Mouse (Mus musculus) spleen, postnatal 4 days (tissue): ENCODE data around the gene Prkar2b.
A peak's percentile ranks its signal among the peaks of the same experiment; 100 is the strongest.

Experiments
- DNase-seq, 2 experiments: peaks; one replicate each; pipeline ENCODE4 v3.0.0; 2022; ENCODE audit warnings: low spot score in 2 of 2

Gene Prkar2b

DNA sequence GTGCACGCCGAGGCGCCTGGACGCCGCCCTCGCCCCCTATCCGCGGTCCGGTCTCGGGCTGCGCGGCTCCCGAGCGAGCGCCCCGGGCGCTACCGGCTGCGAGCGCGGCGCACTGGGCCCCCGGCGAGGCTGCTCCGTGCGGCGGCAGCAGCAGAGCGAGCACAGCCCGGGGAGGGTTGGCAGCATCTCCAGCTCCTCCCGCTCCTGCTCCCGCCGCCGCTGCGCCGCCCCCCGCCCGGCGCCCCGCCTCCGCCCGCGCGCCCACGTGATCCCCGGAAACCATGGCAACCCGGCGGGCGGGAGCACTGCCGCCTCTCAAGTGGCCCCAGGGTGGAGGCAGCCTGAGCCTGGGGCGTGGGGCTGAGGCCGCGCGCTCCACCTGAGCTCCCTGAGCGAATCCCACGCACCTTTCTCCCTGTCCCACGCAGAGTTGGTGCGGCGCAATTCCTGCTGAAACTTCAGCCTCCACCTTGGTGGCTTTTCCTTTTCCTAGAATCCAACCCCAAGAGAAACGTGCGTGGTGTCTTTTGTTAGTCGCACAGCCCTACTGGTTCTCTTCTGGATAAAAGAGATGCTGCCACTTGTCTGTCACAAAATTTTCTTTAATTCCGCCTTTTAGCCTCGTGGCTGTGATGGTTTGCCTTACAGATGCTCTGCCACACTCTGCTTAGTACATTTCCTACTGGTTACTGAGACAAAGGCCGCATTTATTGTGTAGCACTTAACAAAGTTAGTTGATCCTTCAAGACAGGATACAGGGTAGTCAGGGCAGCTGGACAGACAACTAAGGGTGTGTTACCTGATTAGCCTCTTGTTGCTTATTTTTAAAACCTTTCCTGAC lies at the start of gene Prkar2b:
Gene Prkar2b, minus strand, starts transcription at position 207 of the 841 bp plus-strand sequence.
- DNase-seq, result peak; percentile 95 to 98

DNA sequence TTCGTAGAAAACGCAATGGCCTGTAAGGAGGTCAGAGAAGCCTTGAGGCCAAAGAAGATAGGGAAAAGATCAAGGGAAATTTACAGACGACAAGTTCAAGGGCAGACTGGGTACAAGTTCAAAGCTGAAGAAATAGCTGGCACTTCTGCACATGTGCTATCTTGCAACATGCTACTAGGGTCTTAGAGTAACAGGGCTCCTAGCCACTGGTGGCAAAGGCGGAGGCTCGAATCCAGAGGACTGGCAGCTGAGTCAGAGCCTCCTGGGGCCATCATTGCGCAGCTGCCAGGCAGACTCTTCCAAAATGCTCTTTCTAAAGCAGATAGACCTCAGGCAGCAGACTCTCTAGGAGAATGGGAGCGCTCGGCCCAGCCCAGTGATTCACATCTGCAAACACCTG lies 48.1 kb upstream of the Prkar2b start:
- no peak for DNase-seq

DNA sequence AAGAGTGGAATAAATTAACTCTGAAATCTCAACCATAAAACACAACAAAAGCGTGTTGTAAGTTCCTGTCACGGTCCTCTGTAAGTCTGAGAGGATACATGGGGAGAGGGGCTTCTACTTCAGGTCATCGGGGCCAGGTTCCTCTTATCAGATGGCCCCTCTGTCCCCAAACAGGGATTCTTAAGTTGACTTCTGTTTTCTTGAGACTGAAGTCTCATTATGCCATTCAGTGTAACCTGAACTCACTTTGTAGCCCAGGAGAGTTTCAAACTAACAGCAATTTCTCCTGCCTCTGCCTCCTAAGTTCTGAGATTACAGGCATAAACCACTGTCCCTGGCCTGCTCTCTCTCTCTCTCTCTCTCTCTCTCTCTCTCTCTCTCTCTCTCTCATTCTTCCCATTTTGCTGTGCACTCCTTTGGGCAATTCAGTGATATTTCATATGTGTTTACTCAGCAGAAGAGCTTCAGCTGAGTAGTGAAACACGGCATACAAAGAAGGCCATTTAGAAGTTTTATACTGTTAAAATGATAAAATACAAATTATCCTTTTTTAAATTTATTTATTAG lies 43.9 kb upstream of the Prkar2b start:
- DNase-seq, result no peak

DNA sequence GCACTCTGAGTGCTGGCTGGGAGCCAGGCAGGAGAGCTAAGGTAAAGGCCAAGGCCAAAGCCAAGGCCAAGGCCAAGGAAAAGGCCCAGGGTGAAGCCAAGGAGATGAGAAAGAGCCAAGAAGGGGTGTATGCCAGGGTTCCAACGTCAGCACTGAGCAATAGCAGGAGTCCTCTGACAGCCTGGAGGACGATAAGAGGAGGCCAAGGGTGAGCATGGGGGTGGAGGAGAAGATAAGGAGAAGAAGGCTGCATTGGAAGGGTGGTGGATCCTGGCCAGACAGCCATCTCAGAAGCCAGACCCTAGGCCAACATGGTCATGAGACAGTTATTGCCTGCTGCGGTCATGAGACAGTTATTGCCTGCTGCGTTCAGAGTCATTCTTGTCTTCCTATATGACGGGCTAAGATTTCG lies 43.4 kb upstream of the Prkar2b start:
- peak; percentile 82 to 84 for DNase-seq

DNA sequence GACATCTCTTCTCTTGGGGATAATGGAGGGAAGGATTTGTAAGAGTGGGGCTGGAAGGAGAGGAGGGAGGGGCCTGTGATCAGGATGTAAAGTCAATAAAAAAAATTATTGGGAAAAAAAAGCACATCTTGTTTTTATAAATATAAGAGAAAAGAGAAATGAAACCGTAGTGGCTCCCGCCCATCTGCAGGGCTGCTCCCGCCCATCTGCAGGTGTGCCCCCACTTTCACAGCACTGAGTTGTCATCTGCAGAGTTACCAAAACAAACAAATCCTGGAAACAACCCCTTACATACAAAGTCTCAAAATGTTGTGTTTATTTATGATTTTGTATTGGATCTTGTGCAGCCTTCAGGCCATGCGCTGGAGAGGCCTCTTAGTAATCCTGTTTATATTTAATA lies 40.2 kb upstream of the Prkar2b start:
- no peak for DNase-seq

DNA sequence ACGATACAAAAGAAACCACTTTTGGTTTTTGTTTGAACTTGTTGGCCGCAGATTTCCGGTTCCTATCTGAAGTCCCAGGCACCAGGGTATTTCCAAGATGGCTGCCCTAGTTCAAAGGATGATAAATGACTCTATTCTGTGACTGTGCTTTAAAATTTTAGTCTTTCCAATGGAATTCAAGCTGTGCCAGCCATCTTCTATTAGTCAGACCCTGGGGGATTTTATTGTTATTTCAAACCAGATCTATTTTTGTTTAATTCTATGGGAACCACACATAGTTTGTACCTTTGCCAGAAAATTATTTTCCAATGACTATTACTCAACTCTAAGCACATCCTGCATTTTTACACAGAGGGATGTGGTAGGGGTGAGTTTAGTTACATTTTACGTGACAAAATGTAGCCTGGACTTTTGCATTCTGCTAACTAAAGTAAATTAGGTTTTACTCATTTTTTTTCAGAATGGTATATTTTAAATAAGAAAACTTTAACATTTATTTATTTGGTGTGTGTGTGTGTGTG lies 38.6 kb upstream of the Prkar2b start:
- DNase-seq, result no peak

DNA sequence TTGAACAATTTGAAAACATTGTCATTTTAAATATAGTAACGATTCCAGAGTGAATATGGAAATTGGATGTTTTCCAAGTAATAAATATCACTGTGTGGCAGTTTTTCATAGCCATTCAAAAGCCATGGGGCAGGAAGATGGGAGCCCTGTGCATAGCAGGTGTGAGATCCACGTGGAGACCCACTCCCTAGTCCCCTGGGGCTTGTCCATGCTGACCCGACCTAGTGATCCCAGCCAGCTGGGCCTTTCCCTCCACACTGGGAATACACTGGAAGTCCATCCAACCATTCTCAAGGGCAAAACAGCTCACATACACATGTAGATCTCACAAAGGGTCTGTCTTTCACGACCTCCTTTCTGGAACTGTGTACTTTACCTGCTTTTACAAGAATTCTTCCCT lies 37.5 kb upstream of the Prkar2b start:
- DNase-seq, result no peak

DNA sequence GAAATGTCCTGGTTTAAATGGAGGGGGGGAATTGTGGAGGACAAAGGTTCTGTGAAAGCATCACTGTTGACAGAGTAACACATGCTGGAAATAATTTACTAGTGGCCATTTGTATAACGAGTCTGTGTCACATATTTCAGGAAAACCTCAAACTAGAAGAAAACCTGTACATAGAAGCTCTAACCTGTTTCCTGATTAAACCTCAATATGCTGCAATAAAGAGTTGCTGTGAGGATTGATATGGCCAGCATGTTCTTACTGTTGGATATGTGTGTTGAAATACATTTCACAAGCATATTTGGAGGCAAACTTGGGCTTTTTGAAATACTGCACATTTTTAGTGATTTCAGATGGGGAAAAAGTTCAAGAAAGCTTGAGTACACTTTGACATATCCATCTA lies 36.0 kb upstream of the Prkar2b start:
- DNase-seq, result no peak

DNA sequence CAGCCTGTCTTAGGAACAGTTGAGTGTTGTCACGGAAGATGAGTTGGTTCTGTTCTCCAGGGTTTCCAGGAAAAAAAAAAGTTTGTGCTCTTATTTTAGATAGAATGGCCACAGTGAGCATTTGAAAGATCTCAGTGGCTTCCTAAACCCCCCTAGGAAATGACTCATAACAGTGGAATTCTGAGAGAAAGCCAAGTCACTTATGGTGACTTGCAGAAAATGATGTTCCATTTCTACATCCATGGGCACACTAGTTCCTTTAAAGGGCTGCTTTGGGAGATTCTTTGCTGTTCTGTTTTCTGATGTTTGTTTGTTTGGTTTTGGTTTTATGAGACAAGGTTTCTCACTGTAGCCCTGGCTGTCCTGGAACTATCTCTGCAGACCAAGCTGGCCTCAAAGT lies 34.1 kb upstream of the Prkar2b start:
- DNase-seq, result no peak

DNA sequence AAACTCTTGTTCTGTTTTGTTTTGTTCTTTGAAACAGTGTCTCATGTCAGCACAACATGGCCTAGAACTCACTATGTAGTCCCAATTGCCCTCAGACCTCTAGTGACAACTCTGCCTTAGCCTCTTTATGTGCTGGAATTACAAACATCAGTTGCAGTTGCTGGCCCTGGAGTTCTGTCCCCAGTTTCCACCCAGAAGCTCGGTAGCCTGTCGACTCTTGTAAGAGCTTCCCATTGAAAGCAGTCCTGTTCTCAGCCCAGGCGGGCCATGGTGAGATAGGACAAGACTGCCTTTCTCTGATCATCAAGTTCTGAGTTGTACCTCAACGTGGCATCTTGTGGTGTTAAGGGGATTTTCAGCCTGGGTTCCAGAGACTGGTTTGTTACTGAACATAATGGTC lies 31.4 kb upstream of the Prkar2b start:
- no peak for DNase-seq

DNA sequence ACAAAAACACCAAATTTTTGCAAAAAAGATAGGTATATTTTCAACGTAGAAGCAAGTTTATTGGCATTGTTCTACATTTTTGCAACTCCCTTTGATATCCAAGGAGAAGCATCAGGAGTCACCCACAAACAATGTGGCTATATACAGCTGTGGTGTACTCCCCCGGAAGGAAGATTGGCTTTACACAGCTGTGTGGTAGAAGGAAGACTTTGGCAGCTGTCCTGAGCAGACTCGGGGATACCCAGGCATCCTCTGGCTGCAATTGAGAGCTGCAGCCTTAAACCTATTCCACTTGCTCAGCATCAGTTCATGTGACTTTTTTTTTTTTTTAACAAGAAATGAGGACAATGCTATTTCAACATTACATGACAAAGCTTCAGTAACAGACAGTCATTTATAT lies 27.5 kb upstream of the Prkar2b start:
- DNase-seq, result no peak

DNA sequence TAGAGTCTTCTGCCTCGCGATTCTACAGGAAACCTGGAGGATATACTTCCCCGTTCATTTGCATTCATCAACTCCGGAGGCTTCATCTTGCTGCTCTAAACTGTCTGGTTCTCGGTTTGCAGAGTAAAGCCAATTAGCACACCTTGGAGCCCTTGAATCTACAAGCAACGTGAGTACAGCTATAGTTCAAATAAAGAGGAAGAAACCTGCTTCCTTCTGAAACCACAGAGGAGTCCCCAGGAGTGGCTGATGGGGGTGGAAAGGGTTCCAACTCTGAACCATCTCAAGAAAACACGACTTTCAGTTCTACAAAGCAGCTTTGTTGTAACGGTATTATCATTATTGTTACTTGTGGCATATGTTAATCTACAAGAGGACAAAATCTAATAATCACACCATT lies 26.2 kb upstream of the Prkar2b start:
- DNase-seq, result no peak

DNA sequence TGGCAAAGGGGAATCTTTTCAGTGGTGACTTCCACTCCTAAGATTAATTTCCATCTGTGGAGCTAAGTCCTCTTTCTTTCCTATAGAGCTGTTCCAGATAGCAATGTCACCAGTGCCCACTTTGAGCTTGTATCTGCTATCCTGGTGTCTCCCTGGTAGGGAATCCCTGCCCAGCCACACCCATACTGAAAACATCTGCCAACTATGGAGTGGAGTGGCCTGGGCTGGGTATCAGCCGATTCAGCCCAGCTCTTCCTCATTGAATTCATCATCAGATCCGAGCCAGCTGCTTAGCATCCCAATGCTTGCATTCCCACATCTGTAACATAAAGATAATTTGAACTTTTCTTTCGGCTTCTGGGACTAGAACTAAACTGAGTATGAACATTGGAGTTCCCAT lies 25.8 kb upstream of the Prkar2b start:
- no peak for DNase-seq

DNA sequence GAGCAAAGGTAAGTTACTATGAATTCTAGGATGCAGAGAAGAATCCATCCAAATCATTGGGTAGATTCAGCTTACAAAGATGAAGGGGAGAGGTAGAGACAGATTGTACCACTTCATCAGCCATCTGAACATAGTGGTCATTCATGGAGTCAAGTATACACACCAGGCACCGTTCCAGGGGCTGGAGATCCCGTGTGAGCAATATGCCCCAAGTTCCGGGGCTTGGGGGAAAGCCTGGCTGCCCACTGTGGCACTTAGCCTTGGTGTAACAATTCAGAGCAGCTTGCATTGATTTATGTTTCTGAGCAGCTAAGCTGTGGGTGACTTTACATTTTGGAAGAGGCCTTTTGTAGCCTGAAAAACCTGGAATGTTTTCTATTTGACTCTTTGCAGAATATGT lies 24.8 kb upstream of the Prkar2b start:
- no peak for DNase-seq

DNA sequence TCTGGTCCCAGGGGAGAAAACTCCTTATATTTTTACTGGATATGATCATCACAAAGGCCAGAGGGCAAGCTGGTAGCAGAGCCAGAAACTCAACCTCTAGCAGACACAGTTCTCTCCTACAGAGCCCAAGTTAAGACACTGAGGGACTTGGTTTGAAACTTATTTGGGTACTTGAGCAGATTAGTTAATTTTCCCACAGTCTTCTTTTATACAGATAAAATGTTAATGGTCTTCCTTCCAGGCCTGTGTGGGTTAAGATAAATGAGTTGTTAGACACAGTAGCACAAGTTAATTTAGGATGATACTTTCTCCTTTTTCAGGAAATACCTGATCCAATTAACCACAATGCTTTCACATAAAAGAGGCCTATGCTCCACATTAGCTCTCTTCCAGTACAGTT lies 24.1 kb upstream of the Prkar2b start:
- no peak for DNase-seq

DNA sequence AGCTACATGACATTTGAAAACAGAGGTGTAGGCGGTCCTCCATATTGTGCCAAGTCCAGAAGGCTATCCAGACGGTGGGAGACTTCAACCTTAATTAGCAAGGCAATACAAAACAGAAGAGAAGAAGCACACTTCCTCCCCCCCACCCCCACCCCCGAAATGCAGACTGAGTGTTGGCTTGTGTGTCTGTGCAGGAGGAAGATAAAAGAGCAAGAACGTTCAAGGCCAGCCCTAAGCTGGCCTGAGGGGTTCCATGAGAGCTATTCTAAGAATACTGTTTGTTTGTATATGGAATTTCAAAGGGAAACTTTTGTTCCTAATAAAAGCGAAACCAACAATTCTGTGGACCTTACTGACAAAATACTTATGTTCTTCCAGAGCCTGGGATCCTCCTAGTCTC lies 23.5 kb upstream of the Prkar2b start:
- DNase-seq, result no peak

DNA sequence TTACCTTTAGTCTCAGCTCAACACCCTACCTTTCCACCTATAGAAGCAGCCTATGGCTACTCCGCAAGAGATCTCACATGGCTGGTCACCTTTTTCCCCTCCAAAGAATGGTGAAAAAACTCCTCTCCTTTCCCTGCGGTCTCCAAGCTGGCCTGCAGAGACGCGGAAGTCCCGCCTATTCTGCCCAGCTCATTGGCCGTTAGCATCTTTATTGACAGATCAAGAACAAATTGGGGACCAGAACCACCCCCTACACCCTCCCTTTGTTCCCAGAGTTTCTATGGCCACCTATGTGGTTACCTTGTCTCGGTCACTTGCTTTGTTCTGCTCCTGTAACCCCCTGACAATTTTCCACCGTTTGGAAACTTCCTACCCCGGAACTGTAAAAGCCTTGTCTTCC lies 19.6 kb upstream of the Prkar2b start:
- DNase-seq, result no peak

DNA sequence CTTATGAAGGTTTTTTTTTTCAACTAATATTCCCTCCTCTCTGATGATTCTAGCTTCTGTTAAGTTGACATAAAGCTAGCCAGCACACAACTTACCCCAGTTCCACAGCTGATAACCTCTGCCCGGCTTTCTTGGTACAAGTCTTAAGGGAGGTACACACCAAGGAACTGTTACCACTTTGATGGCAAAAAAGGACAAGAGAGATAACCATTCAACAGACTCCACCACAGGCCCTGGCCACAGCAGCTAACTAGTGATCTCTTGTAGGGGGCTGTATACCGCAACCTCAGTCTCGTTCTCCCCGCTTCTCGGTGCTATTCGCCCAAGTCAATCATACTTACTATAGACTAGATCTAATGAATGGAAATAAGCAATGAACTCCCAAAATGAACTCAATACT lies 16.3 kb upstream of the Prkar2b start:
- no peak for DNase-seq

DNA sequence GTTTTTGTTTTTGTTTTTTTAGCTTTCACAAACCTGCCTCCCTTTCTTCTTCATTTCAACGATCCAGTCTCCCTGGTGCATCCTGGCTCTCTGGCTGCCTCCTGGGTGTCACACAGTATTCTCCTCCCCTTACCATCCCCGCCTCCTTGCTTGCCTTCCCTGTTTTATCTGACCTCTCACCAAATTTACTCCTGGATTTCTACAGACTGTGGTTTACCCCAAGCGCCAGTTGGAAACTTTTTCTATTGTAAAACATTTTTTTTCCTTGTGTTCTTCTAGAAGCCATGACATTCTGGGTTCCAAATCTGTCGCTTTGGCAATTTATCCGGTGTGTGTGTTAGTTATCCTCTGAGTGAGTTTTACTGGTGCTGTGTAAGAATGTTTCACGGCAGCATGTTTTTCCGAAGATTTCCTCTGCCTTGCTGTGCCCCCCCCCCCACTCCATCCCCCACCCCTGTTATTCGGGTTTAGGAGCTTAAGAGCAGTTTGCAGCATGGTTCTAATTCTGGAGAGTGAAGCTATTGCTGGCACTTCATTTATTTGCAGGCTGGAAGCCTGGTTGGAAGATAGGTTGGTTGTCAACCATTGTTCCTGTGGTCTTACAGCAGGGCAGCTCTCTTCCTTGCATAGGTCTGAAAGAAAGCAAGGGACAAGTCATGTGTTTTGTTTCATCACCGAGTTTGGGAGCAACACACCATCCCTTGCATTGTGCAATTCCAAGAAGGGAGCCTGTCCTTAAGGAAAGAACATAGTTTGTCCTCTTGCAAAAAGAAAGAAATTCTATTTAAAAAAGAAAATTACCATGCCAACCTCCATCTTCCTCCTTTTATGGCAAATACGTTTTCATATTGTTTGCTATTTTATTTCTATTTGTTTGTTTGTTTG lies 15.0 kb upstream of the Prkar2b start:
- DNase-seq, result no peak

DNA sequence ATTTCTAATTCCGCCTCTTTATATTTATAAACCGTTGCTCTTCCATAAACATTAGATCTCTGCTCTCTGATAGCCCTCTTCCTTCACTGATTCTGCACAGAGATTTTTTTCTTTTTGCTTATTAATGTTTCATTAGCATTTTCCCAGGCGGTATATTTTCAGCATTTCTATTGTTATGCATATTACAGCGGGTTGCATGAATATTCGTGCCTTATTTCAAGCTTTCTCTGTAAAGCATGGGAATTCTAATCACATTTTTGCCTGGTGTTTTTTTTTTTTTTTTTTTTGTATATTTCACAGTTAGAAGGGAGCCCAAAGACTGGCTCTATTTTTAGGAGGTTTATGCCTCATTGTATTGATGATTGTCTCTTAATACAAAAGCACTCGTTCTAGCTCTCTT lies 13.2 kb upstream of the Prkar2b start:
- no peak for DNase-seq

DNA sequence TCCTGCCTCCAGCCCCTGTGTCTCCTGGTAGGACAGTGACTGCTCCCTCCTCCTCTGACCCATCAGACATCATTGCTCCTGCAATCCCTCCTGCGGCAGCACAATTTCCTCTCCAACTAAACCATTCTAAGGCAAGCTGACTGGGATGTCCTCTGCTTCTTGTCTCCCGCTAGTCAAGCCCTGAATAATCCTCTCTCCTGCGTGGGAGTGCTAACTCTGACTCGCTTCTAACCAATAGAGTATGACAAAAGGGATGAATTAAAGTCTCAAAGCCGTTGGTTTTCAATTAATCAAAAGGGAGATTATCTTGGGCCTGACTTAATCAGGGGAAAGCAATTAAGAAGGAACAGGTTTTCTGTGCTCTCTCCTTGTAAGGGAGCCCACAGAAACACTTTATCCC lies 4.9 kb upstream of the Prkar2b start:
- DNase-seq, result no peak
